In the genomic region with DNA sequence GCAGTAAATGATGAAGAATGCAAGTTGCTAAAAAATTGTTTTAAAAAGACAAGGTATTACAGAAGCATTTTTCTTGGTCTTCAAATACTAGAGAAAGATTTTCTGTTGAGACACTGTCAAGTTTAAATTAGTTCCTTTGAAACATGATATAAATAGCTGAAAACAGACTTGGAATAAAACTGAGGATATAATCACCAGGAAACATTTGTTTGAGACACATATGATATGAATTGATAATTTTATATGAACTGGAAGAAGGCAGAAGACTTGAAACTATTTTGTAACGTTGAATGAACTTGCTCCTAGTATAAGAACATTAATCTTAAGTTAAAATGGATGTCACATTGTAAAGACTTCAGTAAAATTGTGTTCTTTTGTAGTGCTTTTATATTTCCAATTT, we compare ENCODE assay signal across 20 mouse cellular contexts. TPM values are rescaled to one million over a fixed set of nuclear protein-coding genes. Genes with fewer than 3 reads are reported as not detected.
A peak's percentile ranks its signal among the peaks of the same experiment; 100 is the strongest.
DNase-seq lines count a peak whose midpoint lies in the region; TF ChIP-seq lines count a peak whose summit lies in the region.
"Had no signal": no experiment of that assay in that cellular context is flagged by ENCODE, and none has a peak within 500 bp of the region (broad histone marks: within the 10 kb centered on the region; RNA-seq: fewer than 3 reads in every experiment).

No protein-coding gene starts in this region.

- no peak for TF ChIP-seq RAD21 in MEL (IDR thresholded peaks at IDR 0.05; ENCODE audit: low read depth, low read length)

- no peaks in the 10 kb centered on the region for H3K9me3 ChIP-seq in MEL (replicated peaks; ENCODE audit: insufficient read depth, low read length)
- H3K9me3 ChIP-seq: G1E had no signal

- H3K27ac ChIP-seq in MEL (ENCODE audit: control insufficient read depth, low read depth, low read length): no peak overlapping the region

- H3K36me3 ChIP-seq in MEL (ENCODE audit: control insufficient read depth in 1 of 2, insufficient read depth in 2 of 2, low read length in 2 of 2): no peaks in the 10 kb centered on the region
- H3K36me3 ChIP-seq: G1E had no signal

- peaks cover 0 to 8% of the 10 kb centered on the region in 2 experiments; a peak in 2 of 4 replicates for H3K4me1 ChIP-seq in MEL (ENCODE audit: control insufficient read depth in 1 of 2, insufficient read depth in 2 of 2, low read length in 2 of 2)

- TF ChIP-seq CTCF in MEL (IDR thresholded peaks at IDR 0.05 in 2 of 3, conservative IDR thresholded peaks at IDR 0.05 in 1 of 3; ENCODE audit: control insufficient read depth in 1 of 3, insufficient read depth in 1 of 3, low read depth in 2 of 3, low read length in 3 of 3, poor library complexity in 1 of 3, severe bottlenecking in 1 of 3): no peak

- H3K79me2 ChIP-seq in MEL (ENCODE audit: control insufficient read depth, insufficient read depth, low read length, poor library complexity): no peaks in the 10 kb centered on the region

- TF ChIP-seq EP300 in MEL (IDR thresholded peaks at IDR 0.05; ENCODE audit: low read depth in 1 of 2, low read length in 2 of 2): peak; percentile 41 to 54; a peak in 2 of 4 replicates

- no peaks in the 10 kb centered on the region for H3K27me3 ChIP-seq in MEL (ENCODE audit: control insufficient read depth in 1 of 2, insufficient read depth in 2 of 2, low read length in 2 of 2)
- H3K27me3 ChIP-seq: CH12.LX had no signal

- no peak overlapping the region for H3K4me3 ChIP-seq in MEL (ENCODE audit: control insufficient read depth in 1 of 2, insufficient read depth in 1 of 2, low read depth in 2 of 2, low read length in 2 of 2)

- TF ChIP-seq POLR2A in MEL (IDR thresholded peaks at IDR 0.05; ENCODE audit: control insufficient read depth in 1 of 2, insufficient read depth in 1 of 2, low read depth in 1 of 2, low read length in 2 of 2, poor library complexity in 1 of 2): no peak

- H3K9ac ChIP-seq in MEL (ENCODE audit: control insufficient read depth, low read depth, low read length, poor library complexity, severe bottlenecking): no peak overlapping the region

- DNase-seq in MEL (ENCODE audit: low read depth, low spot score): peak; percentile 33
- DNase-seq in cerebellum, postnatal 14 days: no peak
- DNase-seq: adrenal gland, adult 2 months; adrenal gland, adult 8-10 months; adrenal gland, postnatal 10 days; adrenal gland, postnatal 14 days; adrenal gland, postnatal 25 days; adrenal gland, postnatal 36 days; B cell, adult 2 months; cerebellum, adult 11 months; cerebellum, adult 11-12 months; cerebellum, adult 18-20 months; cerebellum, adult 2 months; cerebellum, adult 8-10 months had no signal

TF ChIP-seq in MEL, 35 proteins besides CTCF, POLR2A, EP300 and RAD21:
- TF ChIP-seq TBP (IDR thresholded peaks at IDR 0.05; ENCODE audit: low read depth, low read length): no peak
- no peak for TF ChIP-seq KAT2A (conservative IDR thresholded peaks at IDR 0.05; ENCODE audit: low read depth, low read length)
- no peak for TF ChIP-seq E2F4 (IDR thresholded peaks at IDR 0.05; ENCODE audit: borderline replicate concordance, low read depth, low read length)
- TF ChIP-seq ZC3H11A (IDR thresholded peaks at IDR 0.05; ENCODE audit: low read depth, low read length): no peak
- peak; percentile 82 for TF ChIP-seq TCF12 (IDR thresholded peaks at IDR 0.05; ENCODE audit: low read depth, low read length)
- TF ChIP-seq GATA1 (IDR thresholded peaks at IDR 0.05; ENCODE audit: low read depth, low read length): peak; percentile 31; the same call in 1 of the 2 replicates
- no peak for TF ChIP-seq GABPA (IDR thresholded peaks at IDR 0.05; ENCODE audit: low read depth, low read length)
- no peak for TF ChIP-seq ETS1 (IDR thresholded peaks at IDR 0.05; ENCODE audit: low read depth, low read length)
- no peak for TF ChIP-seq UBTF (IDR thresholded peaks at IDR 0.05; ENCODE audit: borderline replicate concordance, insufficient read depth, low read depth, low read length)
- no peak for TF ChIP-seq NRF1 (IDR thresholded peaks at IDR 0.05; ENCODE audit: insufficient read depth, low read depth, low read length, poor library complexity, severe bottlenecking)
- no peak for TF ChIP-seq HCFC1 (IDR thresholded peaks at IDR 0.05; ENCODE audit: low read depth, low read length)
- no peak for TF ChIP-seq MXI1 (IDR thresholded peaks at IDR 0.05; ENCODE audit: low read depth, low read length)
- TF ChIP-seq TAL1 (IDR thresholded peaks at IDR 0.05; ENCODE audit: low read length): no peak
- TF ChIP-seq SMC3 (IDR thresholded peaks at IDR 0.05; ENCODE audit: low read depth, low read length): no peak
- TF ChIP-seq ZKSCAN1 (IDR thresholded peaks at IDR 0.05; ENCODE audit: low read depth, low read length): no peak
- TF ChIP-seq CHD1 (IDR thresholded peaks at IDR 0.05; ENCODE audit: low read depth, low read length): no peak
- TF ChIP-seq ZNF384 (IDR thresholded peaks at IDR 0.05; ENCODE audit: low read depth, low read length): no peak
- TF ChIP-seq POLR2AphosphoS2 (IDR thresholded peaks at IDR 0.05; ENCODE audit: low read length): no peak
- no peak for TF ChIP-seq MAZ (IDR thresholded peaks at IDR 0.05; ENCODE audit: low read depth, low read length)
- peak; percentile 79; the same call in 1 of the 2 replicates for TF ChIP-seq MEF2A (IDR thresholded peaks at IDR 0.05; ENCODE audit: extremely low read depth, insufficient replicate concordance, low read depth, low read length, poor library complexity, severe bottlenecking)
- no peak for TF ChIP-seq USF1 (IDR thresholded peaks at IDR 0.05; ENCODE audit: low read depth, low read length)
- TF ChIP-seq ZMIZ1 (IDR thresholded peaks at IDR 0.05; ENCODE audit: low read depth, low read length): no peak
- no peak for TF ChIP-seq MAX (IDR thresholded peaks at IDR 0.05; ENCODE audit: low read length)
- no peak for TF ChIP-seq RCOR1 (IDR thresholded peaks at IDR 0.05; ENCODE audit: low read depth, low read length)

RNA-seq across cellular contexts. Expression of a gene that starts 11.1 kb away (rescaled TPM):
- total RNA-seq in MEL (2012; rRNA removed): not detected in 2 replicates
- polyA plus RNA-seq in MEL (2012; ENCODE audit: insufficient read depth in 1 of 2, insufficient read length in 2 of 2, low read depth in 1 of 2, low replicate concordance in 2 of 2, missing spikeins in 1 of 2): not detected
- total RNA-seq: CH12.LX had no signal
- polyA plus RNA-seq: activated CD4-positive, CD25-positive, alpha-beta regulatory T cell, adult 4 months; adrenal gland, adult 2 months; C2C12; CD4-positive, CD25-positive, alpha-beta regulatory T cell, adult 4 months; cerebellum, adult 2 months; G1E; Patski had no signal
